Comparison of ENCODE assay signal across 8 mouse cellular contexts in genomic region chr4:45819208-45819931, GRCm38 (mm10). TPM values are rescaled to one million over a fixed set of nuclear protein-coding genes. Genes with fewer than 3 reads are reported as not detected.
DNase-seq lines count a peak whose midpoint lies in the region.
"Had no signal": no experiment of that assay in that cellular context is flagged by ENCODE, and none has a peak within 500 bp of the region (broad histone marks: within the 10 kb centered on the region; RNA-seq: fewer than 3 reads in every experiment).

No protein-coding gene starts in this region.

- no peaks in the 10 kb centered on the region; the same call in 1 of the 2 replicates for H3K4me1 ChIP-seq in brown adipose tissue, adult 24 weeks (ENCODE audit: control insufficient read depth, insufficient read depth, insufficient read length, low read length)

- DNase-seq in R1 (ENCODE audit: low read depth, low spot score) = peak; percentile 86
- DNase-seq in heart, adult 18-20 months = peak; percentile 47 to 51
- DNase-seq in kidney, postnatal 14 days = peak; percentile 17
- peak; percentile 26 for DNase-seq in lung, postnatal 14 days
- peak; percentile 29 for DNase-seq in right cerebral cortex, postnatal 25 days
- DNase-seq in cerebellum, postnatal 25 days = no peak

- peak overlapping the region; percentile 19 for H3K4me3 ChIP-seq in brown adipose tissue, adult 24 weeks (ENCODE audit: insufficient read depth, low read depth, low read length)
- H3K4me3 ChIP-seq: erythroblast, embryonic 14.5 days had no signal

- H3K27ac ChIP-seq in brown adipose tissue, adult 24 weeks (replicated peaks; ENCODE audit: low read depth, low read length) = no peak overlapping the region

RNA-seq across cellular contexts. Expression of gene Igfbpl1, which starts 7.4 kb away (rescaled TPM):
- not detected in 2 replicates for polyA plus RNA-seq in brown adipose tissue, adult 24 weeks (2012; ENCODE audit: insufficient read depth, insufficient read length, missing spikeins)
- under 1 TPM; 0.23 to 0.30 TPM for total RNA-seq in heart, adult 18-20 months (2021)
- polyA plus RNA-seq: erythroblast, embryonic 14.5 days had no signal

RNA-seq across cellular contexts. Expression of gene Aldh1b1, which starts 20.5 kb away (rescaled TPM):
- polyA plus RNA-seq in brown adipose tissue, adult 24 weeks (2012; ENCODE audit: insufficient read depth, insufficient read length, missing spikeins) = 0.50 and 0.79 TPM in 2 replicates
- total RNA-seq in heart, adult 18-20 months (2021) = 10 to 100 TPM; 12.6 to 14.6 TPM

RNA-seq across cellular contexts. Expression of gene Stra6l, which starts 29.1 kb away (rescaled TPM):
- polyA plus RNA-seq in brown adipose tissue, adult 24 weeks (2012; ENCODE audit: insufficient read depth, insufficient read length, missing spikeins) = not detected in 2 replicates
- not detected for total RNA-seq in heart, adult 18-20 months (2021)
- polyA plus RNA-seq: erythroblast, embryonic 14.5 days had no signal

Comparison
In these comparisons a context has a peak if more than half of its experiments do, and no peak if none do; other contexts are left out.
1. DNase-seq: peak in R1 (single experiment), heart, adult 18-20 months (2 of 2), kidney, postnatal 14 days (single experiment), lung, postnatal 14 days (single experiment) and right cerebral cortex, postnatal 25 days (single experiment); none in cerebellum, postnatal 25 days (0 of 2).